Mouse (Mus musculus) adrenal gland, postnatal 14 days (tissue): ENCODE measurements at regions not wholly inside any gene's neighbourhood (a gene's known extent, or its start where the extent isn't known, plus 50 kb on each side); places are given as distances from the start of the nearest gene placed in this dataset.

Experiments used
- DNase-seq: peaks from one replicate; pipeline ENCODE4 v3.0.0; 2021; ENCODE audit warnings: mixed read lengths

DNA sequence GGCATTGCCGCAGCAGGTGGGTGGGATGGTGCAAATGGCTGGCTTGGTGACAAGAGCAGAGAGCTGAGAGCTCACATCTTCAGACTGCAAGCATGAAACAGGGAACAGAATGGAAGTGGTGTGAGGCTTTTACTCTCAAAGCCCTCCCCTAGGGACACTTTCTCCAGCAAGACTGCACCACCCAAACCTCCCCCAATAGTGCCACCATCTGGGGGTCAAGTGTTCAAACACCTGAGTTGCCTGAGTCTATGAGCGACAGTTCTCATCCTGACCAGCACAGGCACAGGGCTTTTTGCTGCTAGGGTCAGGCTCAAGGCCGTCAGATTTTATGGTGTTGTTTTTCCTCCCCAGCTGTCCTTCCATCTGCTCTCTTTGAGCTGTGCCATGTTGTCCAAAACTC is 337.9 kb upstream of the Eif4g2 start:
- no peak for DNase-seq

DNA sequence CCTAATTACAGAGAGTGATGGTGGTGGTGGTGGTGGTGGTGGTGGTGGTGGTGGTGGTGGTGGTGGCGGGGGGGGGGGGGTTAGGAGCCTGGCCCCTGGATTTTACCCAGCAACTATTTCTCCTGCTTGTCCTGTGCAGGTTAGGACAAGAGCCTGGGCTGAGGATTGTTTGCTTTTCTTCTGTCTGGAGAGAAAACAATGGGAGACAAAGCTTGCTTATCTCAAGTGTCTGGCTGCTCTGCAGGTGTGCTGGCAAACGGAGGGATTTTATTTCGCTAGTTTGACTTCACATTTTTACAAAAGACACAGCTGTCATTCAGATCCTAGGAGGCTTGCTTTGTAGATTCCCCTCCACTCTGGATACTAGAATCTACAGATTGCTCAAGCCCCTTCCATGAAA is 334.9 kb upstream of the Eif4g2 start:
- no peak for DNase-seq

DNA sequence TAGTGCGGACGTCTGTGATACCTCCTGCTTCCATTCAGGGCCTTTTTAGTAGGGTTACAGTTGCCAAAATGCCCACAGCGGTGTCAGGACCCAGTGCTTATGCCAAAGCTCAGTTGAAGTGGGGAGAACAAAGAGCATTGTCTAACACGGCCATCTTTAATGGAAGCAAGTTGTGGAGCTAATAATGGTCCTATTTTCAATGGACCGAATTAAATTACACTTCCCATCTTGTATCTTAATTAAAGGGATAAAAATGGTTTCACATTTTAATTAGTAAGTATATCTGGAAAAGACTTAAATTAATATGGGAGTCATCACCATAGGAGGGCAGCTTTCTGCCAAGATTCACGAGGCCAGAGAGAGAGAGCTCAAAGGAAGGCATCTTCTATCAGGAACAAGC is 333.2 kb upstream of the Eif4g2 start:
- no peak for DNase-seq

DNA sequence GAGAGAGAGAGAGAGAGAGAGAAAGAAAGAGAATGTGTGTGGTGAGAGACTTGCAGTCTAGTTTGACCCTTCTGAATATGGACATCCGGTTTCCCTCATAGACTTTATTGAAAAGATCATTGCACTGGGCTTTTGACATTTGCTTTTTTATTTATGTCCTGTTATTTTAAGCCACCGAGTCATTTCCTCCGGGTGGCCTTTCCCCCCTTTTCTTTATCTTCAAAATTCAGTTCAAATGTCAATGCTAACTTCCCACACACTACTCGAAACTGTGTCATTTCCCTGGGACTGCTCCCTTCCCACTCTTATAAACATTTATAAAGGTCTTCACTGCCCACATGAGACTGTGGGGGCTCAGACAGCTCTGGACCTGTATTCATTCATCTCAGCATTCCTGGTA is 330.9 kb upstream of the Eif4g2 start:
- DNase-seq: peak; percentile 7

DNA sequence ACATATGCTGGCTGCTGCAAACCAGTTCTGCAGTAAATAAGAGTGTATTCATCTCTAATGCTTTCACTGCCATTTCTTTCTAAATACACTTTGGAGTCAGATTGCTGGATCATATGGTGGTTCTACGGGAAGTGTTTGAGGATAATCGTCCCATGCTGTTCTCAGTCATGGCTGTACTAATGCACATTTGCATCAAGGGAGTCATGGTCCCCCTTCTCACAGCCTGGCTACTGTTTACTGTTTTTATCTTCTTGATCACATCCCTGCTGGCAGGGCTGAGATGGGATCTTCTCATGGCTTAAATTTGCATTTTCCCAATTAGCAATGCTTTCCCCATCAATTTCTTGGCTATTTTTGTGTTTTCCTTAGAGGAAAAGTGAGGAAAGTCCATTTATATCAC is 330.1 kb upstream of the Eif4g2 start:
- DNase-seq: no peak

DNA sequence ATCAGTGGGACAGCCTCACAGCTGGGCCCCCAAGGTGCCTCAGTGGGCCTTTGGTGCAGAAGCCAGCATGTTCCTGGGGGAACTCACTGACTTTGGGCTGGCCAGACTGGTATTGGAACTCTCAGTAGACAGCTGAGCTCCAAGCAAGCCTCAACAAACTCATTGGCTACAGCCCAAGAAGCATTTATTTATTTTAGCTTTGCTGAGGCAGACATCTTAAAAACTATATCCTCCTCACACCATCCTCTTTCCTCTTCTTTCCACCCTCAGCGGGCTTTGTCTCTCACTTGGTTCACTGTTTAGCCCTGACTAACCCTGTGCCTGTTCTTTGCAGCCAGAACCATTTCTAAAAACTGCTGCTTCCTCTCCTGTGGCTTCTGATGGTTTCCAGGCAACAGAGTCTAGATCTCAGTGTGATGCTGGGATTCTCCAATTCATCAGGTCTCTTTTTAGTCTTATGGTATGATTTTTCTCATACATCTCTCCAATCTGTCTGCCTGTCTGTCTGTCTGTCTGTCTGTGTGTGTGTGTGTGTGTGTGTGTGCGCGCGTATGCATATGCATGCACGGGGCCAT is 328.6 kb upstream of the Eif4g2 start:
- no peak for DNase-seq

DNA sequence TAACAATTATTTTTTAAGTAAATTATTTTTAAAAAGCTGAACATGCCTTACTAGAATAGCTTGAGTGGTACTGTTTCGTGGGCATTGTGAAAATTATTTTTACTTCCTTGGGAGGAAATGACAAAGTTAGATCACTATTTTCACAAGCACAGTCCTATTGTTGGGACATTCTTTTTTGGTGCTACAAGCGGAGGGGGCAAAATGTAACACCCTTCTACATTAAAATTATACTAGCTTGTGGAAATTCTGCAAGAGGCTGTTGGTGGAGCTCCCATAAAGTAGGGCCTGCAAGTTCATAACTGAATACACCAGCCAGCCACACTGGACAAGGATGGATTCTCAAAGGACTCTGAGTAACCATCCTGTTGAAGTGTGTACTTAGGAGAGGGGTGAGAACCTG is 313.1 kb upstream of the Eif4g2 start:
- DNase-seq: no peak

DNA sequence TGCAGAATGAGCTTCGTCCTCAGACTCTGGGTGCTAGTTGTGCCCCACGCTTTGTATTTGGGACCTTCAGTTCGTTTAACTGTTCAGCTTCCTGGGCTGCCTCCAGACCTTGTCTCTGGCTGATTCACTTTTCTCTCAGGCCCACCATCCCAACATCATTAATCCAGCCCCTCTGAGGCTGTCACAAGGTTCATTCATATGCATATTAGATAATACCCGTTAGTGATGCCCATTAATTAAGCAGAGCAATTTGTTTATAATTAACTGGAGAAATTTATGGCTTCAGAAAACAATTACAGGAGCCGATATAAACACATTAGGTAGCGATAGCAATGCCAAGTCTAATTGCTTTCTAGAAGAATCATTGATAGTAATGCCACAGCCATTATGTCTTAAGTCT is 312.3 kb upstream of the Eif4g2 start:
- DNase-seq: no peak

DNA sequence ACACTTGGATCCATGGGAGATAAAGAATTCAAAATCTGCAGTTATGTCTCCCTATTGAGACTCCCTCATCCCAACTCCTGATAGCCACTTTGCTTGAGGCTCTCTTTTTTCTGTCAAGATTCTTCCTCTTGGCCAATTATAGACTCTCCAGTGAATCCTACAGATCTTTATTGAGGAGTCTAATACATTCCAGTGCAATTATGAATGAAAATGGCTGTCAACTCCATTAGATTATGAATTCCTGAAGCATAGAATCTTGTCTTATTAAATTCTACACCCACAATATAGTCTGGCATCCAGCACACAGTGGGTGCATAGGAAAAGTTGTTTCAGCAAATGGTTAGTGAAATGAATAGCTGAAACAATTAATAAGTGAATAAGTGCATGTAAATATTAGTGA is 311.0 kb upstream of the Eif4g2 start:
- DNase-seq: no peak

DNA sequence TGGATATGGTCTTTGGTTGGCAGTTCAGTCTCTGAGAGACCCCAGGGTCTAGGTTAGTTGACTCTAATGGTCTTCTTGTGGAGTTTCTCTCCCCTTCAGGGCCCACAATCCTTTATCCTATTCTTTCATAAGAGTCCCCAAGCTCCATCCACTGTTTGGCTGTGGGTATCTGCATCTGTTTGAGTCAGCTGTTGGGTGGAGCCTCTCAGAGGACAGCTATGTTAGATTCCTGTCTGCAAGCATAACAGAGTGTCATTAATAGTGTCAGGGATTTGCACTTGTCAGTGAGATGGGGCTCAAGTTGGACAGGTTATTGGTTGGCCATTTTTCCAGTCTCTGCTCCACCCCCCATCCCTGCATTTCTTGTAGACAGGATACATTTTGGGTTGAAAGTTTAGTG is 306.9 kb upstream of the Eif4g2 start:
- DNase-seq: no peak

DNA sequence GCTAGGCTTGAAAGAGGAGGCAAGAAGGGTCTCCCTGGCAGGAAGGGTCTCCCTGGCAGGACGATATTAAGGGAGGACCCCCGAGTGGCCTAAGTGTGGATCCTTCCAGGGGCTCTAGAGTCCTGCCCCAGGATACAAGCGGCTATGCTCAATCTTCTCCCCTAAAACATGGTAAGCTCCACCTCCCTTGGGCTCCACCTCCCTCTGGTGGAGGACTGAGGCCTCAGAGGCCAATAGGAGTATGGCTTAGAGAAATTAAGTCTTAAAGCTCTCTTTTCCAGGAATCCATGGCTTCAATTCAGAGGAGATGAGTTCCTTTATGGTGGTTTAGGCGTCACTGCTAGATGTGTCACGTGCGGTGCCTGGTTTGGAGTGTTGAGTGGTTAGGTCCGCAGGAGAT is 291.7 kb upstream of the Eif4g2 start:
- no peak for DNase-seq

DNA sequence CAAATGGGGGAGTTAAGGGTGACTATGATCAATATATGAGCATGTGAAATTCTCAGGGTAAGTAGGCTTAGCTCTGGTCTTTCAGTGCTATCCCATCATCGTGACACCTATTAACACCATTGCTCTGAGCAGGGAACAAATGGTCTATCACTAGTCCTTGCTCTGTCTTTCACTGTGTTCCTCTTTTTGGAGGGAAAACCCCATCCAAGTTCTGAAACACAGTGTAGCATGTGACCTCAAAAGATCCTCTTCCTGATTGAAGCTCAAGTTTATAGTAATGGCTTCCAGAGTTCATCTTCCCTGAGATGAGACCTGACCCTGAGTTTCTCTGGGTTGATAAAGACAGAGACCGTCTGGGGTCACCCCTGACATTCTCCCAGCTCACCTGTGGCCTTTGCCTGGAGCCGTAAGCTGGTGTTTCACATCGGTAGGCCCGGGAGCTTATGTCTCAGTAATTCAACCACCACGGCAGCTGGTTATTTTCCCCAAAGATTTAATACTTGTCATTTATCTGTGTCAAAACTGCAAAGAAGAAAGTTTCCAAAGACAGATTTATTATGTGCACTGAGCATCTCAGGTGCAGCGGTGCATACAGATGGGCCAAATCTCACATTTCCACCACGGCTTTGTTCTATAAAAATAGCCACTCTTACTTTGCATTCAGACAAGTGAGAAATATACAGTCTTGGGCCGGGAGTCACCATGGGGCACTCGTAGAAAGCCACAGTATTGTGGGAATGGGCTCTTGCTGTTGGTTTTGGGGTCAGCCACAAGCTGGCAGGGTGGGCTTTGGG is 290.7 kb upstream of the Eif4g2 start:
- no peak for DNase-seq

DNA sequence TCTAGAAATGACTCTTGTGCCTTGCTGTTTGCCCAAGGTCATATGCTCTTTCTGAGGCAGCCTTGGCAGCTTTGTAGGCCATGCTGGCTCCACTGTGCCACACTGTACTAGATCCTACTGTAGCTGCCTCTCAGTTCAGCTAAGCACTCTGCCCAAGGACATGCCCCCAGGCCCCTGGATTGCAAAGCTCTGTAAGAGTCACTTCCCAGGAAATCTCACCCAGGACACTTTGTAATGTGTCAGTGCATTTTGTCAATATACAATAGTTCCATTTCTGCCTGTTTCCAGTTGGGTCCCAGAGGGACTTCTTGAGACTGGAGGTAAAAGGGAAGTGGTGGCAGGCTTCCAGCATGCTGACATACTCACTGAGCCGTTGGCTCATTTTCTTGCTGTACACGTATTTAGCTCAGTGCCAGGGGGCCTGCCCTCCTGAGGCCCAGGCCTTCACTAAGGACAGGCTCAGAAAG is 287.6 kb upstream of the Eif4g2 start:
- peak; percentile 84 for DNase-seq

DNA sequence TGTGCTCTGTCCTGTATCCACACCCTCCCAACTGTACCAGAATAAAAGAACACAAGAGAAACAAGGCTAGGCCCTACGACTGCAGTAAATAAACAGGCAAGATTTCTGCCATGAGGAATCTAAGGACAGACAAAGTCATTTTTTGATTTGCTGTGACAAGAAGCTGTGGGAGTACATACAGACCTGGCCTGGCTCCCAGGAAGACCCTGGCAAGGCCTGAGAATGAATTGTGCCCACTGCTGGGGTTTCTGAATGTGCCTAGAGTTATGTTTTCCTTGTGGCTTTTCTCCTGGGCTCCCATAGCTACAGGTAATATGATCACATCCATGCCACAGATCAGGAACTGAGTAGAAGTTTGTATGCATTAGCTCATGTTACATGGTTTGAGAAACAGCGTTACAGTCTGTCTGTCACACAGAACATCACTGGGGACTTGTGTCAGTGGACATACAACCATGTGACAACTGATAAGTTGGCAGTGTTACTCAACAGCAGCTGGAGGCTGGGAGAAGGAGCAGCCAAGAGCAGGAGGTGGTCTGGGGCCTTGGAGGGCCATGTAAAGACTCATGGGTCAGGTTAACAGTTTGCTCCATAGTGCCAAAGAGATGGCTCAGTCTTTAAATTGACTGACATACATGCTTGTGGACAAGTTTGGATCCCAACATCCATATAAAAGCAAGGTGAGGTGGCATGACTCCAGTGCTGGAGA is 285.6 kb upstream of the Eif4g2 start:
- no peak for DNase-seq

DNA sequence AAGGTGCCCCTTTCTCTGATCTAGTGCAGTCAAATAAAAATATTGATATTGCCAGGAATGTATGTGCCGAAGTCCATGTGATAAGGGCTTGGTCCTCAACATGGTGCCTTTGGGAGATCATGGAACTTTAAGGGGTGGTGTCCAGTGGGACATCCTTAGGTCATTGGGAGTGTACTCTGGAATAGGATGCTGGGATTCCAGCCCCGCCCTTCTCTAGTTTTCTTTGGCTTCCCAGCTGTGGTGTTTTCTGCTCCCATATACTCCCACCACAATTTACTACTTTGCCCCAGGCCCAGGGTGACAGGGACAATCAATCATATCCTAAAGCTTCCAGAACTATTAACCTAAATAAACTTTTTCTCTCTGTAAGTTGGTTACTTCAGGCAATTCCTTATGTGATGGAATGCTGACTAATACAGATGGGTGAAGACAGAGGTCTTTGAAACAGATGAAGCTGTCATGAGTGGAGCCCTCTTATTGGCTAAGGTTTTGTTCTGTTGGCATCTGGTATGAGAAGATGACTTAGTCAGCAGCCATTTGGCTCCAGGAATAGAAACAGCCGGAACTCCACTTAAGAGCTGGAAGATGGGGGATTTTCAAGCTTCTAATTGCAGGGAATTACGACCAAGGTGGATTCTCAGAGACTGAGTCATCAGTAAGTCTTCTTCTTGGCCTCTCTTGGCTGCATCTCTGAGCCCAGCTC is 284.3 kb upstream of the Eif4g2 start:
- DNase-seq: no peak

DNA sequence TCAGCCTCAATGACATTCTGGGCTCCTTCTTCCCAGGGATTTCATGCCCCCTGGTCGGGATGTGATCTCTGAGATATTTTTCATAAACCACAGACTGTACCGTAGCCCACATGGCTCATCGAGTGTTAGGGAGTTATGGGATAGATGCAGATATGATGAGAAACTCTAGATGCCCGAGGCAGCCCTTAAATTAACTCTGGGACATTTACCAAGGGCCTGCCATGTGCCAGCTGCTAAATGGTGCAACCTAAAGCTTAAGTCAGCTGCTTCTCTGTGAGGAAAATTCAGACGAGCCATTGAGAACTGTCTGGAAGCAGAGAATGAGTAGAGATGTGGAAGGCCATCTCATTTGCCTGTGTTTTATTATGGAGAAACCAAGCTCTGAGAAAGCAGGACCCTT is 282.6 kb upstream of the Eif4g2 start:
- DNase-seq: no peak

DNA sequence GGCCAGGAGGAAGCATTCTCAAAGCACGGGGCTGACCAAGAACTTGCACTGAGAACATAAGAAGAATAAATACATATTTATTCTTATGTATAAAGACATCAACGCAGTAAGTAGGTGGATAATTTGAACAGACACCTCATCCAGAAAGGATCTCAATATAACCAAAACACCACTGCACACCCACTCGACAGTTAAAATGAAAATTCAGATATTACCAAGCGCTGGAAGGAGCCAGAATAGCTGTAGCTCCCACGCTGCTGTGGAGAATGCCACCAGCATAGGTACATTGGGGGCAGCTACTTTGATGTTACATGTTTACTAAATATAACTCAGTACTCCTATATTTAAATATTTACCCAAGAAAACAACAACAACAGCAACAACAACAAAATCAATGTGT is 280.4 kb upstream of the Eif4g2 start:
- no peak for DNase-seq

DNA sequence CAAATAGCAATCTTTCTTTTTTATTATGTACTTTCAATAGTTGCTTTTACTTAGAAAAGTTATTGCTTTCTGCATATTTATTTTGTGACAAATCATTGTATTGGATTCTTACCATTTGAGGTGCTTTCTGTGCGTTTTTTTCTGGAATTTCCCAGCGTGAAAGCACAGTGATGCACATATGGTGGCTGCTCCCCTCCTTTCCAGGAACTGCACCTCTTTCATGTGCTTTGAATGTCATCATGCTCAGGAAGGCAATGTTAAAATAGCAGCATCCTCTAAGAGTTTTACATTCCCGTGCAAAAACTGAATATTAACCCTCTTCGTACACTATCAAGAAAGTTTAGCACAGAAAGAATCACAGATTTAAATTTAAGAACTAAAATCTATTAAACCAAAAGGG is 279.8 kb upstream of the Eif4g2 start:
- DNase-seq: no peak

DNA sequence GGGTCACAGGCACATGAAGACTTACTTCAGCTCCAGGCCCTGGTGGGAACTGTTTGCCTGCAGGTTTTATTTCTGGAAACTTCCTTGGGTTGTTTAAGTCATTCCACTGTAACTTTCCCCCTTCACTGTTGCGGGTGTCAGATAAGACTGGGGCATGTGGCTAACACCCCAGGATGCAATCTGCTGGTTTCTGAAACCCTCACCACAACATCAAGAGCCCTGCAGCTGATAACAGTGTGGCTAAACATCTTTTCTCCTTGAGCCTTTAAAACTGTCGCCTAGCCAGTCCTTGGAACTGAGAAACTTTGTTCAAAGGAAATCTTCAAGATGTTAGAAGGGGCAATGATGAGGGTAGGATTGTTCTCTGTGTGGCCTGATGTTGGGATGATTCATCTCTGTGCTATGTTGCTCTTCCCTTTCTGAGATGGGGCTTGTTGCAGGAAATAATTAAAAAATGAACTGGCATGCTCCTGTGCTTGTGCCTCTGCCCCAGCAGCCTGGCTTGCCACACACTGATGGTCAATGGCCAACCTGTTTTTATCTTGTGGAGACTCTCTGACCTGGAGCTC is 272.3 kb upstream of the Eif4g2 start:
- DNase-seq: no peak

DNA sequence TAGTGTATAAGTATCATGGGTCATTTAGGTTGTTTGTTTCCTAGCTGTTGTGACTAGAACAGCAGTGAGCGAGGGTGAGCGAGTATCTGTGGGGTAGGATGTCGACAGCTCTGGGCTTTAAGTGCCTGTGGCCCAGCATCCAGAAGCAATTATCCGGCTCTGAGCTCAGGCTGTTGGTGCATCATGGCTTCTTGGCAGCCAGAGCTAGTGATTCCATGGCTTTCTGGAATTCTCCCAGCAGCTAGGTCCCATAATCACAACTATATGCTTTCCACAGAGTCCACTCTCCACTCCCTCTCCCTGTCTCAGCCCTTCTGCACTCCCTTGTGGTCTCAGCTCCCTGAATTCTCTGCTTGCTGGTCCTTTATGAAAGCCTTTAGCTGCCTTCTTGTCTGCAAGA is 271.2 kb upstream of the Eif4g2 start:
- no peak for DNase-seq

DNA sequence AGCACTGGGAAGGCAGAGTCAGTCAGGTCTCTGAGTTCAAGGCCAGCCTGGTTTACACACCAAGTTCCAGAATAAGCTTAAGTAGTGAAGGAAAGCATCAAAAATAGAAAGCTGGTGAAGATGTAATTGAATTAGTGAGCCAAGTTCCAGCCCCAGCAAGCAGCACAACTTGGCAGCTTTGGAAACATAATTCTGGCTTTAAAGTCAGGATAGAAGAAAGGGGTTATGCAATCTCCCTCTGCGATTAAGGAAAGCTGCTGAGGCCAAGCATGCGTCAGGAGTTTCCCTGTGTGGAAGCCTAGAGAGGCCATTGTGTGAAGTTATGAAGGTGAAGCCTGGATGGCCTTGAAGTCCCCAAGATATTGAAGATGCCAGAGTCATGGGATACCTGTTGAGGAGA is 269.3 kb upstream of the Eif4g2 start:
- no peak for DNase-seq

DNA sequence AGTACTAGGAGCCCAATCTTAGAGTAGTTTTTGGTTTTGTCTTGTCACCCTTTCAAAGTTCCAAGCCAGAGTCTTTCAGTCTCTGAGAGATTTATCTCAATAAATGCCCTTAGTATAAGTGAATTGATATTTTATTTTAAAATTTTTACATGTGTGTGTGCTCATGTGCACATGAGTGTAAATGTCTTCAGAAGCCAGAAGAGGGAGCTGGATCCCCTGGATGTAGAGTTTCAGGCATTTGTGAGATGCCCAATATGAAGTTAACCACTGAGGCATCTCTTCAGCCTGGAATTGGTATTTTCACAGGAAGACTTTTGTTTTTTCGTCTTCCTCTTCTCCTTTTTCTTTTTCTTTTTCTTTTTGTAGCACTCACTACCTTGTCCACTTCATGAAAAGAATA is 262.3 kb upstream of the Eif4g2 start:
- DNase-seq: no peak

DNA sequence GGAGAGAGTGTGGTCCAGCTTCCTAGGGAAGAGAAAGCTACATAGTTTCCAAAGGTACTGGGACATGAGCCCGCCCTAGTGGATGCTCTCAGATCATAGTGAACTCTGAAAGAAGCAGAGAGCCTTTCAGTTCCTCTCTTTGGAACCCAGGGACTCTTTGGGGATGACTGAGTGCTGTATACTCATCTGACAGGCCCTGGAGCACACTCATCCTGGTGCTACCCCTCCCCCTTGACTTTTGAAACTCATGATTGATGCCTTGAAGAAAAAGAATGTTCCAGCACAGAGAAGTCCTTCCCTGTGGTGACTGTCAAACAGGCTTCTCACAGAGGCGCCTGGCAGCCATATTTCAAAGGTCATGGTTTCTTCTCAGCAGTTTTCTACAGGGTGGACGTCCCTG is 254.2 kb upstream of the Eif4g2 start:
- peak; percentile 19 for DNase-seq
